Mouse (Mus musculus): ENCODE measurements around the gene Psap. TPM values are rescaled to one million over a fixed set of nuclear protein-coding genes. Genes with fewer than 3 reads are reported as not detected.

Psap gene
- polyA plus RNA-seq, 2 experiments = 46.0 to 172 TPM

- Histone ChIP-seq H3K4me1 (replicated peaks; ENCODE audit: control insufficient read depth in 2 of 2, insufficient read depth in 2 of 2, low read length in 1 of 2) (peaks cover 24 to 40% of the 10 kb centered on the region in 2 experiments), H3K4me3 (ENCODE audit: insufficient read depth in 1 of 2, low read depth in 2 of 2, low read length in 2 of 2) (peak overlapping the region in 1 of 2 experiments; percentile 2; a peak in 1 of 4 replicates)
- no peak for TF ChIP-seq EP300 (IDR thresholded peaks at IDR 0.05; ENCODE audit: low read depth)
- no peak for TF ChIP-seq CTCF (IDR thresholded peaks at IDR 0.05; ENCODE audit: low read depth)
Observed at GRCm38 (mm10) chr10:60290026-60290738, 12.8 kb downstream of the Psap start.

GRCm38 (mm10) chr10:60290739-60291110 is 13.3 kb downstream of the Psap start:
- H3K4me2 ChIP-seq (ENCODE audit: low read depth) = peak overlapping the region; percentile 49

More at GRCm38 (mm10) chr10:60290026-60290738, 12.8 kb downstream of the Psap start:
- Histone ChIP-seq H3K27me3 (ENCODE audit: control insufficient read depth, insufficient read depth, low read length) (no peaks in the 10 kb centered on the region), H3K27ac (peak overlapping the region; percentile 6), H3K36me3 (replicated peaks; ENCODE audit: control insufficient read depth, insufficient read depth, low read depth) (peaks cover 13% of the 10 kb centered on the region), H3K9ac (replicated peaks) (no peak overlapping the region; the same call in 1 of the 2 replicates), H3K9me3 (ENCODE audit: control insufficient read depth, low read length) (no peaks in the 10 kb centered on the region), H3K4me2 (ENCODE audit: low read depth) (peak overlapping the region; percentile 49)
- DNase-seq (ENCODE audit: low read depth in 3 of 3, low spot score in 3 of 3) = peak in 2 of 3 experiments; percentile 22 to 30
- WGBS (ENCODE audit: insufficient replicate concordance) = 8% methylated on average over 7 of the region's 7 CpGs
- peak; percentile 51; the same call in 1 of the 2 replicates for ATAC-seq (ENCODE audit: insufficient read depth)

GRCm38 (mm10) chr10:60292209-60292608 is 14.8 kb downstream of the Psap start:
- DNase-seq (ENCODE audit: low read depth in 3 of 3, low spot score in 3 of 3) (no peak), ATAC-seq (ENCODE audit: insufficient read depth) (no peak)
- Histone ChIP-seq H3K27ac (no peak overlapping the region), H3K36me3 (replicated peaks; ENCODE audit: control insufficient read depth, insufficient read depth, low read depth) (peaks cover 22% of the 10 kb centered on the region), H3K9ac (replicated peaks) (no peak overlapping the region), H3K4me3 (ENCODE audit: insufficient read depth in 1 of 2, low read depth in 2 of 2, low read length in 2 of 2) (no peak overlapping the region), H3K9me3 (ENCODE audit: control insufficient read depth, low read length) (no peaks in the 10 kb centered on the region), H3K4me1 (replicated peaks; ENCODE audit: control insufficient read depth in 2 of 2, insufficient read depth in 2 of 2, low read length in 1 of 2) (peaks cover 24 to 40% of the 10 kb centered on the region in 2 experiments), H3K4me2 (ENCODE audit: low read depth) (no peak overlapping the region), H3K27me3 (ENCODE audit: control insufficient read depth, insufficient read depth, low read length) (no peaks in the 10 kb centered on the region)
- WGBS (ENCODE audit: insufficient replicate concordance) = 34% methylated on average over 8 of the region's 8 CpGs
- no peak for TF ChIP-seq CTCF (IDR thresholded peaks at IDR 0.05; ENCODE audit: low read depth)
- TF ChIP-seq EP300 (IDR thresholded peaks at IDR 0.05; ENCODE audit: low read depth) = no peak

More at GRCm38 (mm10) chr10:60290739-60291110, 13.3 kb downstream of the Psap start:
- Histone ChIP-seq H3K9me3 (ENCODE audit: control insufficient read depth, low read length) (no peaks in the 10 kb centered on the region), H3K36me3 (replicated peaks; ENCODE audit: control insufficient read depth, insufficient read depth, low read depth) (peaks cover 17% of the 10 kb centered on the region), H3K27ac (peak overlapping the region; percentile 6; the same call in 1 of the 2 replicates), H3K4me3 (ENCODE audit: insufficient read depth in 1 of 2, low read depth in 2 of 2, low read length in 2 of 2) (no peak overlapping the region), H3K27me3 (ENCODE audit: control insufficient read depth, insufficient read depth, low read length) (no peaks in the 10 kb centered on the region), H3K9ac (replicated peaks) (no peak overlapping the region; the same call in 1 of the 2 replicates), H3K4me1 (replicated peaks; ENCODE audit: control insufficient read depth in 2 of 2, insufficient read depth in 2 of 2, low read length in 1 of 2) (peaks cover 24 to 40% of the 10 kb centered on the region in 2 experiments)
- DNase-seq (ENCODE audit: low read depth in 3 of 3, low spot score in 3 of 3) = no peak
- peak; percentile 26; the same call in 1 of the 2 replicates for ATAC-seq (ENCODE audit: insufficient read depth)
- no peak for TF ChIP-seq CTCF (IDR thresholded peaks at IDR 0.05; ENCODE audit: low read depth)
- no peak for TF ChIP-seq EP300 (IDR thresholded peaks at IDR 0.05; ENCODE audit: low read depth)
- 62% methylated on average over 8 of the region's 8 CpGs for WGBS (ENCODE audit: insufficient replicate concordance)

- ATAC-seq (ENCODE audit: insufficient read depth) = no peak
- H3K9ac ChIP-seq (replicated peaks) = no peak overlapping the region
- no peak for TF ChIP-seq EP300 (IDR thresholded peaks at IDR 0.05; ENCODE audit: low read depth)
- TF ChIP-seq CTCF (IDR thresholded peaks at IDR 0.05; ENCODE audit: low read depth) = no peak
- WGBS (ENCODE audit: insufficient replicate concordance) = 83% methylated on average over 7 of the region's 7 CpGs
- H3K27me3 ChIP-seq (ENCODE audit: control insufficient read depth, insufficient read depth, low read length) = no peaks in the 10 kb centered on the region
- no peak overlapping the region for H3K4me3 ChIP-seq (ENCODE audit: insufficient read depth in 1 of 2, low read depth in 2 of 2, low read length in 2 of 2)
- no peaks in the 10 kb centered on the region for H3K9me3 ChIP-seq (ENCODE audit: control insufficient read depth, low read length)
- H3K4me1 ChIP-seq (replicated peaks; ENCODE audit: control insufficient read depth in 2 of 2, insufficient read depth in 2 of 2, low read length in 1 of 2) = peaks cover 20 to 25% of the 10 kb centered on the region in 2 experiments
- no peak overlapping the region for H3K4me2 ChIP-seq (ENCODE audit: low read depth)
- no peak overlapping the region for H3K27ac ChIP-seq
- DNase-seq (ENCODE audit: low read depth in 3 of 3, low spot score in 3 of 3) = no peak
- H3K36me3 ChIP-seq (replicated peaks; ENCODE audit: control insufficient read depth, insufficient read depth, low read depth) = peaks cover 31% of the 10 kb centered on the region
Observed at GRCm38 (mm10) chr10:60294621-60295020, 17.2 kb downstream of the Psap start.

- DNase-seq (ENCODE audit: low read depth in 3 of 3, low spot score in 3 of 3) = no peak
- Histone ChIP-seq H3K27me3 (ENCODE audit: control insufficient read depth, insufficient read depth, low read length) (no peaks in the 10 kb centered on the region), H3K4me1 (replicated peaks; ENCODE audit: control insufficient read depth in 2 of 2, insufficient read depth in 2 of 2, low read length in 1 of 2) (peaks cover 12 to 18% of the 10 kb centered on the region in 2 experiments), H3K9me3 (ENCODE audit: control insufficient read depth, low read length) (no peaks in the 10 kb centered on the region), H3K36me3 (replicated peaks; ENCODE audit: control insufficient read depth, insufficient read depth, low read depth) (peaks cover 34% of the 10 kb centered on the region), H3K4me2 (ENCODE audit: low read depth) (no peak overlapping the region), H3K4me3 (ENCODE audit: insufficient read depth in 1 of 2, low read depth in 2 of 2, low read length in 2 of 2) (no peak overlapping the region), H3K9ac (replicated peaks) (no peak overlapping the region), H3K27ac (no peak overlapping the region)
- WGBS (ENCODE audit: insufficient replicate concordance) = 33% methylated on average over 3 of the region's 3 CpGs
- no peak for ATAC-seq (ENCODE audit: insufficient read depth)
- no peak for TF ChIP-seq CTCF (IDR thresholded peaks at IDR 0.05; ENCODE audit: low read depth)
- no peak for TF ChIP-seq EP300 (IDR thresholded peaks at IDR 0.05; ENCODE audit: low read depth)
Observed at GRCm38 (mm10) chr10:60295356-60295755, 17.9 kb downstream of the Psap start.

Data from liver, embryonic 14.5 days (tissue).